Mouse (Mus musculus) liver, postnatal 0 days (tissue): ENCODE measurements at regions not wholly inside any gene's neighbourhood (a gene's known extent, or its start where the extent isn't known, plus 50 kb on each side); places are given as distances from the start of the nearest gene placed in this dataset.

Source experiments
- CTCF ChIP-seq: sonication (generic); IDR thresholded peaks from 2 replicates; pipeline ENCODE4 v1.5.1; 2016; ENCODE audit warnings: antibody characterized with exemption, low read depth
- EP300 ChIP-seq: IDR thresholded peaks from 2 replicates; pipeline ENCODE4 v1.6.1; 2016; ENCODE audit warnings: antibody characterized with exemption, low read depth, mild to moderate bottlenecking

- no peak for TF ChIP-seq CTCF
- no peak for TF ChIP-seq EP300
Measured at GRCm38 (mm10) chr5:39128931-39129330, 252.3 kb upstream of the Clnk start.
